8 mouse cellular contexts compared by ENCODE assay signal in genomic region chr19:41846366-41847090, GRCm38 (mm10). TPM values are rescaled to one million over a fixed set of nuclear protein-coding genes. Genes with fewer than 3 reads are reported as not detected.
A peak's percentile ranks its signal among the peaks of the same experiment; 100 is the strongest.
DNase-seq lines count a peak whose midpoint lies in the region; ATAC-seq lines count a peak whose summit lies in the region.

No protein-coding gene starts in this region.

- 8% methylated on average over 21 of the region's 21 CpGs for WGBS in heart, embryonic 10.5 days
- WGBS in limb, embryonic 11.5 days: 19% methylated on average over 21 of the region's 21 CpGs
- 12% methylated on average over 21 of the region's 21 CpGs for WGBS in neural tube, embryonic 13.5 days

- H3K9me3 ChIP-seq in heart, embryonic 10.5 days: no peaks in the 10 kb centered on the region
- no peaks in the 10 kb centered on the region for H3K9me3 ChIP-seq in limb, embryonic 11.5 days (ENCODE audit: control insufficient read depth, low read length)
- no peaks in the 10 kb centered on the region for H3K9me3 ChIP-seq in neural tube, embryonic 13.5 days

- H3K4me3 ChIP-seq in heart, embryonic 10.5 days: peak overlapping the region; percentile 88
- peak overlapping the region; percentile 57 for H3K4me3 ChIP-seq in limb, embryonic 11.5 days (ENCODE audit: low read depth, low read length)
- H3K4me3 ChIP-seq in neural tube, embryonic 13.5 days: peak overlapping the region; percentile 75

- H3K9ac ChIP-seq in limb, embryonic 11.5 days (ENCODE audit: low read length): peak overlapping the region; percentile 68
- H3K9ac ChIP-seq in neural tube, embryonic 13.5 days: peak overlapping the region; percentile 89

- ATAC-seq in limb, embryonic 11.5 days (ENCODE audit: insufficient number of reproducible peaks, low FRiP score, low TSS enrichment, low read depth): no peak
- no peak for ATAC-seq in neural tube, embryonic 13.5 days (ENCODE audit: low read depth)

- peak overlapping the region; percentile 96 for H3K4me2 ChIP-seq in limb, embryonic 11.5 days (ENCODE audit: low read depth, severe bottlenecking)
- H3K4me2 ChIP-seq in neural tube, embryonic 13.5 days: peak overlapping the region; percentile 80

- no peaks in the 10 kb centered on the region for H3K27me3 ChIP-seq in heart, embryonic 10.5 days (ENCODE audit: insufficient read depth, poor library complexity, severe bottlenecking)
- peaks cover 7% of the 10 kb centered on the region; the same call in 1 of the 2 replicates for H3K27me3 ChIP-seq in limb, embryonic 11.5 days (ENCODE audit: control insufficient read depth, insufficient read depth, low read length)
- H3K27me3 ChIP-seq in neural tube, embryonic 13.5 days: no peaks in the 10 kb centered on the region

- peak overlapping the region; percentile 96 for H3K27ac ChIP-seq in heart, embryonic 10.5 days
- H3K27ac ChIP-seq in limb, embryonic 11.5 days (replicated peaks; ENCODE audit: low read depth, low read length): no peak overlapping the region
- peak overlapping the region; percentile 95 for H3K27ac ChIP-seq in neural tube, embryonic 13.5 days (replicated peaks)

- DNase-seq in right cerebral cortex, postnatal 25 days: peak; percentile 10
- no peak for DNase-seq in right cerebral cortex, postnatal 4 days
- DNase-seq in c-Kit-positive CD71-positive TER-119-positive erythroid progenitor cells, embryonic 14.5 days (ENCODE audit: low spot score): peak; percentile 32
- DNase-seq in heart, embryonic 10.5 days (ENCODE audit: low spot score): no peak
- peak; percentile 31 for DNase-seq in limb, embryonic 11.5 days (ENCODE audit: low spot score)
- DNase-seq in right cerebral cortex, adult 18-20 months: no peak
- DNase-seq in thymus, adult 18-20 months: no peak

- no peaks in the 10 kb centered on the region for H3K36me3 ChIP-seq in heart, embryonic 10.5 days
- H3K36me3 ChIP-seq in limb, embryonic 11.5 days (ENCODE audit: control insufficient read depth, insufficient read depth, low read length): no peaks in the 10 kb centered on the region
- no peaks in the 10 kb centered on the region for H3K36me3 ChIP-seq in neural tube, embryonic 13.5 days

- H3K4me1 ChIP-seq in heart, embryonic 10.5 days: peaks cover 21% of the 10 kb centered on the region
- peaks cover 9% of the 10 kb centered on the region; the same call in 1 of the 2 replicates for H3K4me1 ChIP-seq in limb, embryonic 11.5 days (ENCODE audit: control insufficient read depth, insufficient read depth, low read length)
- H3K4me1 ChIP-seq in neural tube, embryonic 13.5 days (replicated peaks): peaks cover 44% of the 10 kb centered on the region

RNA-seq across cellular contexts. Expression of gene Frat2, which starts 1.4 kb away (rescaled TPM):
- polyA plus RNA-seq in heart, embryonic 10.5 days (2016; fragmentation: Nextera tagmentation; extraction: Ambion mirVana): 1.6 and 4.0 TPM in 2 replicates
- polyA plus RNA-seq in limb, embryonic 11.5 days (2014; fragmentation: Nextera tagmentation; extraction: Ambion mirVana): 2.4 and 2.7 TPM in 2 replicates
- 10.2 and 11.7 TPM in 2 replicates for polyA plus RNA-seq in neural tube, embryonic 13.5 days (2015; fragmentation: Nextera tagmentation; extraction: Ambion mirVana)

RNA-seq across cellular contexts. Expression of gene Frat1, which starts 16.8 kb away (rescaled TPM):
- 3.2 and 6.6 TPM in 2 replicates for polyA plus RNA-seq in heart, embryonic 10.5 days (2016; fragmentation: Nextera tagmentation; extraction: Ambion mirVana)
- 3.9 and 5.2 TPM in 2 replicates for polyA plus RNA-seq in limb, embryonic 11.5 days (2014; fragmentation: Nextera tagmentation; extraction: Ambion mirVana)
- polyA plus RNA-seq in neural tube, embryonic 13.5 days (2015; fragmentation: Nextera tagmentation; extraction: Ambion mirVana): 22.0 and 24.8 TPM in 2 replicates

RNA-seq across cellular contexts. Expression of gene Arhgap19, which starts 44.7 kb away (rescaled TPM):
- polyA plus RNA-seq in heart, embryonic 10.5 days (2016; fragmentation: Nextera tagmentation; extraction: Ambion mirVana): 23.6 and 29.5 TPM in 2 replicates
- polyA plus RNA-seq in limb, embryonic 11.5 days (2014; fragmentation: Nextera tagmentation; extraction: Ambion mirVana): 43.6 and 44.1 TPM in 2 replicates
- polyA plus RNA-seq in neural tube, embryonic 13.5 days (2015; fragmentation: Nextera tagmentation; extraction: Ambion mirVana): 6.2 and 7.6 TPM in 2 replicates

RNA-seq across cellular contexts. Expression of gene Rrp12, which starts 49.4 kb away (rescaled TPM):
- polyA plus RNA-seq in heart, embryonic 10.5 days (2016; fragmentation: Nextera tagmentation; extraction: Ambion mirVana): 25.1 and 25.8 TPM in 2 replicates
- 16.1 and 18.4 TPM in 2 replicates for polyA plus RNA-seq in limb, embryonic 11.5 days (2014; fragmentation: Nextera tagmentation; extraction: Ambion mirVana)
- 15.4 and 15.6 TPM in 2 replicates for polyA plus RNA-seq in neural tube, embryonic 13.5 days (2015; fragmentation: Nextera tagmentation; extraction: Ambion mirVana)

Comparison
In these comparisons a context has a peak if more than half of its experiments do, and no peak if none do; other contexts are left out.
1. DNase-seq: peak in right cerebral cortex, postnatal 25 days (single experiment), c-Kit-positive CD71-positive TER-119-positive erythroid progenitor cells, embryonic 14.5 days (single experiment) and limb, embryonic 11.5 days (single experiment); none in right cerebral cortex, postnatal 4 days (single experiment), heart, embryonic 10.5 days (single experiment), right cerebral cortex, adult 18-20 months (single experiment) and thymus, adult 18-20 months (0 of 2).
2. Peak in every context shown above with its lines, with median percentiles within 50 percentile points of each other: H3K4me3 ChIP-seq.